ENCODE assay signal across 21 mouse cellular contexts in the genomic region with DNA sequence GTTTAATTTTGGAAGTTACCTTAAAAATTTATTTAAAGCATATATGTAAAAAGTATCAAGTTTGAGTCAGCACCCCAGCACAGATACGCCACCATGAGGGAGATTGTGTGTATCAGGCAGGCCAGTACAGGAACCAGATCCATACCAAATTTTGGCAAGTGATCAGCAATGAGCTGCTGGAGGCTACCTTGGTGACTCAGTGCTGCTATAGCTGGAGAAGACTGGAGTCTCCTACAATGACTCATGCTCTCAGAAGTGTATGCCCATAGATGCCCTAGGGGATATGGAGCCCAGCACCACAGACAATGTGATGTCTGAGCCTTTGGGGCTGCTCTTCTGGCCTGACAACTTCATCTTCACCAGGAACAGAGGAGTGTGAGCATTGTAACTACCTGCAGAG. TPM values are rescaled to one million over a fixed set of nuclear protein-coding genes. Genes with fewer than 3 reads are reported as not detected.
DNase-seq lines count a peak whose midpoint lies in the region.
"Had no signal": no experiment of that assay in that cellular context is flagged by ENCODE, and none has a peak within 500 bp of the region (broad histone marks: within the 10 kb centered on the region; RNA-seq: fewer than 3 reads in every experiment).

No protein-coding gene starts in this region.

- peak; percentile 9 to 20 for DNase-seq in cerebellum, postnatal 25 days
- DNase-seq in cerebellum, postnatal 10 days: no peak
- DNase-seq in 416B (ENCODE audit: low read depth) (peak; percentile 21), NIH3T3 (ENCODE audit: low read depth) (peak; percentile 80)
- DNase-seq in gonadal fat pad, adult 2 months (ENCODE audit: low read depth): peak; percentile 70
- no peak for DNase-seq in layer of hippocampus, adult 8-10 months (ENCODE audit: low spot score in 2 of 2)
- no peak for DNase-seq in layer of hippocampus, postnatal 14 days (ENCODE audit: low spot score in 2 of 2)
- DNase-seq in kidney, adult 11 months: no peak
- DNase-seq: adrenal gland, adult 8-10 months; adrenal gland, postnatal 25 days; cerebellum, adult 9-10 months; cerebellum, postnatal 36 days; embryo, embryonic 11 days; forebrain, postnatal 0 days; gastrocnemius, postnatal 10 days; gastrocnemius, postnatal 36 days; heart, adult 18-20 months; heart, postnatal 10 days; heart, postnatal 36 days; kidney, adult 2 months had no signal

RNA-seq across cellular contexts. Expression of a gene that starts 8.1 kb away (rescaled TPM):
- polyA plus RNA-seq in gonadal fat pad, adult 2 months (2012; rRNA removed): 14.4 and 14.8 TPM in 2 replicates
- 10 to 100 TPM; 19.1 to 24.3 (median 22.2) TPM for total RNA-seq in layer of hippocampus, adult 8-10 months (2022)
- 10 to 100 TPM; 24.1 to 28.0 TPM for total RNA-seq in layer of hippocampus, postnatal 14 days (2021)
- polyA plus RNA-seq: erythroblast, embryonic 14.5 days had no signal

RNA-seq across cellular contexts. Expression of a gene that starts 8.7 kb away (rescaled TPM):
- polyA plus RNA-seq in gonadal fat pad, adult 2 months (2012; rRNA removed): 18.7 and 20.8 TPM in 2 replicates
- total RNA-seq in layer of hippocampus, adult 8-10 months (2022): 10 to 100 TPM; 64.7 to 69.3 (median 66.1) TPM
- 10 to 100 TPM; 67.3 to 68.1 TPM for total RNA-seq in layer of hippocampus, postnatal 14 days (2021)
- polyA plus RNA-seq: erythroblast, embryonic 14.5 days had no signal

Comparison
In these comparisons a context has a peak if more than half of its experiments do, and no peak if none do; other contexts are left out.
1. DNase-seq: peak in cerebellum, postnatal 25 days (2 of 2), 416B (single experiment), NIH3T3 (single experiment) and gonadal fat pad, adult 2 months (single experiment); none in cerebellum, postnatal 10 days (0 of 2), layer of hippocampus, adult 8-10 months (0 of 2), layer of hippocampus, postnatal 14 days (0 of 2) and kidney, adult 11 months (single experiment).